Mouse (Mus musculus): ENCODE measurements at regions not wholly inside any gene's neighbourhood (a gene's known extent, or its start where the extent isn't known, plus 50 kb on each side); places are given as distances from the start of the nearest gene placed in this dataset.

DNA sequence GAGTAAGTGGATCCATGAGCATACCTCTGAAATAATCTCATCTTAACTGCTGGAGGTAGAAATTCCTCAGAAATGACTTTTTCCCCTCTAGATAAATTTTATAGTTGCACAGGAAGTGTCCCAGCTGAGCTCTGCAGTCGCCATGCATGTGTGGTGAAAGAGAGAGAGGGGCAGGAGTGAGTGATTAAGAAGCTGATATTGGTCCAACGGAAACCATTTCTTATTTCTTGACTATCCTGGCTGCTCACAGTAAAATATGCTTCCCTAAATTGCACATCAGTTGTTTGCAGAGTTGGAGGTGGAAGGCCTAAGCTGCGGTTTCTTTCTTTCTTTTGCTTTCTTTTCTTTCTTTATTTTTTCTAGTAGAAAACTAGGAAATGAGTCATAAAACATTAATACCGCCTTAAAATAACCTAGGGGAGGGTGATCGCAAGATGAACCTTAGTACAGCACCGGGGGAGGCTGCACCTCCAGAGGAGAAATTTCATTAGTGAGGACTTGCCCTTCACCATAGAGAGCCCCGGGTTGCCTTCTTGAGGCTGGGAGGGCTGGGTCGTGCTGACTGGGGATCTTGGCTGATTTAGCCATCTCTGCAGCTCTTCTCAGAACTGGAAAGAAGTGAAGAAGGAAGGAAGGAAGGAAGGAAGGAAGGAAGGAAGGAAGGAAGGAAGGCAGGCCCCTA lies 202.1 kb downstream of the Ttll7 start:
- TF ChIP-seq CTCF (IDR thresholded peaks at IDR 0.05; ENCODE audit: low read depth) (no peak), EP300 (optimal IDR thresholded peaks at IDR 0.05) (no peak)
